Mouse (Mus musculus): Measurements from ENCODE around the gene Gatad2a. TPM values are rescaled to one million over a fixed set of nuclear protein-coding genes. Genes with fewer than 3 reads are reported as not detected.
A peak's percentile ranks its signal among the peaks of the same experiment; 100 is the strongest.

The Gatad2a gene
- total RNA-seq, 2 experiments from 2014 or later, result 27.3 to 27.6 TPM

DNA sequence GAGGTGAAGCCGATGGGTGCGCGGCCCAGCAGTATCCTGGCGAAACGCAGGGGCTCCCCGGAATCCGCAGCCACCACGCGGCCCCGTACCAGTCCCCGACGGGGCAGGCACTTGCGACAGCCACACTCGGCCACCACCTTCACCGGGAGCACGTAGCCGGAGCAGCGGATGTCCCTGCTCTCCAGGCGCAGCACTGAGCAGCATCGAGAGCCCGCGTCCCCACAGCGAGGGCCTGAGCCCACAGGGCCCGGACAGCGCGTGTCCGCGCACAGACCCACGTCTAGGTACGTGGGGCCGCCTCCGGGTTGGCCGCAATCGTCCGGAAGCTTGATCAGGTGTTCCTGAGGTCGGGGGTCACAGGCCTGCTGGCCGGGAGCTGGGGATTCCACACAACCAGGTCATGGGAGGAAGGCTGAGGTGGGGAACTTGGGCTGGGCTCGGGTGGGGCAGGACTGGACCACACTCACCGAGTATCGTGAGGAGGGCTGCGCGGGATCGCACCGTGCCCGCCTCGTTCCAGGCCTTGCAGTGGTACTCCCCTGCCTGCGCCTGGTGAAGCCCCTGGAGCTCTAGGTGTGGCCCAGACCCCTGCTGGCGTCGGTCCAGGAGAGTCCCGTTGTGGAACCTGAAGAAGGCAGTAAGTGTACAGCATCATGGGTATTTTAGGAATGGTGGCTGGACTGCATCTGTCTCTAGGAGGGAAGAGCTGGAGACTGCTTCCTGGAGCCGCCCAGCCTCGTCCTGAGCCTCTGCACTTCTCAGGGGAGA, 113.2 kb downstream of the Gatad2a start:
- intact Hi-C loops (cut with DNase I), result no loop called here

DNA sequence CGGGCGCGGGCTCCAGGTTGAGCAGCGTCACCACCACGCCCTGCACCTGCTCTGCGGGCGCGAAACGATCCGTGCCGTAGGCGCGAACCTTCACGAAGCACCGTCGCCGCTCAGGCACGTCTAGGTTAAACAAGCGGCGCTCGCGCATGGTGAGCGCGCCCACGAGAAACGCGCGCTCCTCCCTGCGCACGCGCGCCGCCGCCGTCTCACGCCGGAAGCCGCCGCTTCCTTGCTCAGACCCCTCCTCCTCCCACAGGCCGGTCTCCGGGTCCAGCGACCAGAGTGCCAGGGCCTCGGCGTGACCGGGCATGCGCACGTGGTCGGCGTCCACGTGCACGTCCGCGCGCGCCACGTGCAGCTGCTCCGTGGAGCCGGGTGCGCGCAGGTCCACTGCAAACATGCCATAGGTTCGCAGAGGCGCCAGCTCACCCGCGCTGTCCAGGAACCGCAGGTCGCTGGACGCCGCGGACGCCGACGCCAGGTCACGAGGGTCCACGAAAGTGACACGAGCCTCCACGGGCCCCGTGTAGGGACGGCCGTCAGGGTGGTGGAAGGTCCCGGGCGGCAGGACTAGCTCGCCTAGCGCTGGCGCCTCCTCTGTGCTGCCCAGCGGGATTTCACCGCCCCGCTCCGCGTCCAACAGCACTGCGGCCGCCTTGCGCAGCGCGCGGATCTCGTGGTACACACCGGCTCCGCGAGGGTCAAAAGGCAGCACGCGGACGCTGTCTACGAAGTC, 114.0 kb downstream of the Gatad2a start:
- peak; percentile 62 to 63 for DNase-seq (ENCODE audit: low spot score in 2 of 2)
- intact Hi-C loops (cut with DNase I), result no loop called here

More for the DNA sequence above, 113.2 kb downstream of the Gatad2a start:
- DNase-seq (ENCODE audit: low spot score in 2 of 2), result no peak

DNA sequence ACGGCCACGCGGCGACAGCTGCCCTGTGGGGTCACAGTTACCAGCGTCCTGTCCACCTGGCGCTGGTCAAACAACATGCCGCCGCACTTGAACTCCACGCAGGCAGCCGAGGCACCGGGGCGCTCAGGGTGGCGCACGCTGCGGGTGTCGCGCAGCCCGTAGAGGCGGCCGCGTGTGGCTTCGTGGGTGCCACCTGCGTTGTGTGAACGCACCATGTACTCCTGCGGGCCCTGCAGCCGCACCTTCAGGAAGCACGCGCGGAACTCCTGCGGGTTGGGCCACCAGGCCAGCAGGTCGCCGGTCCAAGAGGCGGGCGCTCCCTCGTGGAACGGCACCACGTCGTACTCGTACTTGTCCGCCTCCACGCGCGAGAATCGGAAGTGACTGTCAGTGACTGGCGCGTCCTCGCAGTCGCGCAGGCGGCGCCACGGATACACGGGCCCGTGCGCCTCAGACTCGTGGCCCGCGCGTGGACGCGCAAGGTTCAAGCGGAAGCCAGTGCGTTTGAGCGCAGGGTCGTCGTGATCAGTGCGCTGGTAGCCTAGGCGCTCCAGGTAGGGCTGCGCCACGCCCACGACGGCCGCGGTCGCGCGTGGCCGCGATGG, 114.8 kb downstream of the Gatad2a start:
- intact Hi-C loops (cut with DNase I), result no loop called here

DNA sequence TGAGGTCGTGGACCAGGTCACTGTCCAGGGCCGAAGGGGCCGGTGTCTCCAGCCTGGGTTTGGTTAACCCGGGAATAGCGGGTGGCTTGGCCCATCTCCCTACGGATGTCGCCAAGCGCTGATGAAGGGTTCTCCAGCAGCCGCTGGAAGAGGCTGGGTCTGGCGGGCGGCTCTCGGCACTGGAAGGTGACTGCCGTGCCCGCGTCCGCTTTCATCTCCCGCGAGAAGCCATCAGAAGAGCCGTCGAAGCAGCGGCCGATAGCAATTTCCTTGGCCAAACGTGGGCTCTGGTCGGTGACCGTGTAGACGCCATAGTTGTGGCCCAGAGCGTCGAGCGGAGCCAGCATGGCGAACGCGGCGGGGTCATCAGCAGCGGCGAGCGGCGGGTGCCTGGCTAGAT, 115.3 kb downstream of the Gatad2a start:
- intact Hi-C loops (cut with DNase I), result no loop called here
- no peak for DNase-seq (ENCODE audit: low spot score in 2 of 2)

More for the DNA sequence above, 114.8 kb downstream of the Gatad2a start:
- no peak for DNase-seq (ENCODE audit: low spot score in 2 of 2)

DNA sequence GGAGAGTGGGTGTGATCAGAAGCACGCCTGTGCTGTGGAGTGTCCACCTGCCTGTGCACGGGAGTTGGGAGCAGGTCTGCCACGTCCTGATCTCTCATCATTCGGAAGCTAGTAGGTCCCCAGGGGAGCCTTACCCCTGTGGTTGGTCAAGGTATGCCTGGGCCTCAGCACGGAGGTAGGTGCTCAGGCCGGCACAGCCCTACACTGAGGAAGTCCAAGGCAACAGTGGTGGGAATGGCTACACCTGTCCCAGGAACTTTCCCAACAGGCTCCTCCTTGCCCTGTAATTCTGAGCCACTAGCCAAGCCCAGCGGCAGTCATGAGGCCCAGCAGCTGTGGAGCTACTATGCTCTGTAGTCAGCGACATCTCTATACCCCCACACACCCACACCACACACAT, 116.5 kb downstream of the Gatad2a start:
- DNase-seq (ENCODE audit: low spot score in 2 of 2), result no peak
- intact Hi-C loops (cut with DNase I), result no loop called here

DNA sequence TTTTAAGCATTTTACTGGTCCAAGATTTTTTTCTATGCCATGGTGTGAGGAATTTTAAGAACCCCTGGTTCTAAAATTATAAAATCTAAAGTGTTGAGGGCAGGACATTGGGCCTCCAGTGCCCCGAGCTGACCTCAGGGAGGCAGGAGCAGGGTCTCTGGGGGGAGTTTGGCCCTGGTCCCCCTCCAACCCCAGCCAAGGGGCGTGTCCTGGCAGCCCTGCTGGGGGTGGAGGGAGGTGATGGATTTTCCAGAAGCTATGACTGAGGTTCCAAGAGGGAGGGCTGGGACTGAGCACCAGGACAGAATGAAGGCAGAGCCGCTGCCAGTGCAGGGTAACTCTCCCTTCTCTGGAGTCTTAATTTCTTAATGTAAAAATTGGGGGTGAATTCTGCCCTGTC, 118.2 kb downstream of the Gatad2a start:
- no peak for DNase-seq (ENCODE audit: low spot score in 2 of 2)
- intact Hi-C loops (cut with DNase I), result no loop called here

DNA sequence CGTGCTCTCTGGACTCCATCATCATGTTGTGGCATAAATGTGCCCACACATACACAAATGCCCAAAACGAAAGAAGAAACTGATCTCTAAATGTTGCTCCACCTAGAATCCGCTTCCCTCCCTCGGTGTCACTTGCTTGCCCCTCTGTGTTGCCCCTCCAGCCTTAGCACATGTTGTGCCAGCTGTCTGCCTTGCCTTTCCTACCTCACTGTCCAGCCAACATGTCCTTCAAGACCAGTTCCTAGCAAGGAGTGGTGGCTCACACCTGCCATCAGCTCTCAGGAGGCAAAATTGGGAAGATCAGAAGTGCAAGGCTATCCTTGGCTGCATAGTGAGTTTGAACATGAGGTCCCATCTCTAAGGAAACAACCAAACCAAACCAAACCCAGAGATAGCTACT, 118.8 kb downstream of the Gatad2a start:
- DNase-seq (ENCODE audit: low spot score in 2 of 2), result no peak
- intact Hi-C loops (cut with DNase I), result no loop called here

DNA sequence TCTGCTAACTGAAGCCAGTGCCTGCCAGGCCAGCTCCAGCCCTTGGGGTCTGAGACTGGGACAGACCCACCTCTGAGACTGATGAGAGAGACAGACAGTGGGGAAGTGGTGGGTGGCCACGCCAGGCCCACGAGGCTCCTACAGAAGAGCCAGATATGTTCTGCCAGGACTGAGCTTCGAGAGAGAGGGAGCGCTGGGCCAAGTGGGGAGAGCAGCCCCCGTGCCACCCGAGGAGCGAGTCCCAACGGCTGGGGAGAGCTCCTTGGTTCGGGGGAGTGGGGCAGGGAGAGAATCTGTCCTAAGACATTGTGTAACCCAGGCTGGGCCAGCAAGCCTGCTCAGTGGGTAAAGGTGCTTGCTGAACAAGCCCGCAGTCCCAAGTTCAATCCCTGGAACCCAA, 119.2 kb downstream of the Gatad2a start:
- intact Hi-C loops (cut with DNase I), result no loop called here

DNA sequence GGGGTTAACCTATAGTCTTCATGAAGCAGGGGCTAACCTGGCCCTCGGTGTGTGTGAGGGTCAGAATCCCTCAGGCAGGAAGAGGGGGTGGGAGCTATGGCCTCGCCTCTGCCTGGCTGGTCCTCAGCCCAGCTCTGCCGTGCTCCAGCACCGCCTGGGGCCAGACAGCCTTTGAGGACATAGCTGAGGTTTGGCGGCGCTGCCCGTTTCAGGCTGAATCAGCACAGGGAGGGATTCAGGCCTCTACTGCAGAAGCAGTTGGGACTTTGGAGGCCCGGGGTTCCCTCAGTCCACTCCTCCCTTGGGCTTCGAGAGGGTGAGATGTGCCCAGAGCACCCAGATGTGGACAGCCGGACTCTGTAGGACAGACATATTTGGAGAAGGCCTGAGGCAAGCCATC, 120.1 kb downstream of the Gatad2a start:
- DNase-seq (ENCODE audit: low spot score in 2 of 2), result no peak
- intact Hi-C loops (cut with DNase I), result no loop called here

More for the DNA sequence above, 119.2 kb downstream of the Gatad2a start:
- no peak for DNase-seq (ENCODE audit: low spot score in 2 of 2)

DNA sequence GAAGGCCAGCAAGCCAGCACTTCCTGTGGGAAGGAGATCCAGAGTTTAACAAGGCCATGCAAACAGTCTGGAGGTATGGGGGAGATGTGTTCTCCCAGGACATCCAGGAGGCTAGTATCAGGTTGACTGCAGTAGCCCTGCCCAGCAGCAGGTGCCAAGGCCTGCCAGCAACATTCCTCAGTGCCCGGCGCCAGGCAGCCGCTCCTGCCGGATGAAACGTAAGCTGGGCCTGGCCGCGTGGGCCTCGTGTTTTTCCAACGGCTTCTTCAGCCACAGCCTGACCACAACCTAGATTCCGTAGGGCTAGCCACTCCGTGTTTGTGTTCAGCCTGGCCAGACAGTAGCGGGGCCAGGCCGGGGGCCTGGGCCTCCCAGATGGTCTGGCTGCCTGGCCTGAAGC, 121.5 kb downstream of the Gatad2a start:
- intact Hi-C loops (cut with DNase I), result loop anchor here (1.0 kb wide), 1 partner anchor 17 kb away; no protein-coding TSS in a partner anchor
- DNase-seq (ENCODE audit: low spot score in 2 of 2), result no peak

DNA sequence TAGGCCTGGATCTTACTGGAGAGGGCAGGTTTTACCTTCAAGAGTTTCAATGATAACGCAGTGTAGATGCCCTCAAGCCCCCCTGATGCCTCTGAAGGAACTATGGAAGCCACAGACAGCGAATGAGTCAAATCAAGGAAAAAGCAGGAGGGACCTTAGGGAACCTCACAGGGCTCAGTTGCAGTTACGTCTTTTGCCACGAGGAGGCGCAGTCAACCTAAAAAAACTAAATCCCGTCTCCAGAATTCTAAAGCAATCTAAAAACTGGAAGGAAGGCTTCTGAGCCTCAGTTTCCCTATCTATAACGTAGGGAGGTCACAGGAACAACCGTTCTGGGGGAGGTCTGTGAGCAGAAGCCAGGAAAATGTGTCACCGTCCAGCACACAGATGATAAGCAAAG, 122.0 kb downstream of the Gatad2a start:
- intact Hi-C loops (cut with DNase I), result loop anchor here (1.0 kb wide), 1 partner anchor 17 kb away; no protein-coding TSS in a partner anchor
- DNase-seq (ENCODE audit: low spot score in 2 of 2), result peak; percentile 55 to 63

DNA sequence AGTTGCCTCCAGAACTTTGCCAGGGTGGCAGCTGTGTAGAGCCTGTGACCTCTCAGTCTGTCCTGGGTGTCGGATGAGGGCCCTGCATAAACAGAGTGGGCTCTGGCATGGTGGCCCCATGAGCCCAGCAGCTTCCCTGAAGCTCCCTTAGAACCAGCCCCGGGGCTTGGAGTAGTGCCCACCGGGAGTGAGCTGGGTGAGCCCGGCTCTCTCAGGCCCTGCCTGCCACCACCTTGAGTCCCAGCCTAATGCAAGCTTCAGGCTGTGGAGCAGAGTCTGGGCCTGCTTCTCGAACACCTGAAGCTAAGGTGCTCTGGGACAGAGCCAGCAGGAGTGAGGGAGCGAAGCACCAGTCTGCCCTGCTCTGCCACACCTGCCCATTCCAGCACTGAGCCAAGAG, 125.3 kb downstream of the Gatad2a start:
- no peak for DNase-seq (ENCODE audit: low spot score in 2 of 2)
- intact Hi-C loops (cut with DNase I), result no loop called here

DNA sequence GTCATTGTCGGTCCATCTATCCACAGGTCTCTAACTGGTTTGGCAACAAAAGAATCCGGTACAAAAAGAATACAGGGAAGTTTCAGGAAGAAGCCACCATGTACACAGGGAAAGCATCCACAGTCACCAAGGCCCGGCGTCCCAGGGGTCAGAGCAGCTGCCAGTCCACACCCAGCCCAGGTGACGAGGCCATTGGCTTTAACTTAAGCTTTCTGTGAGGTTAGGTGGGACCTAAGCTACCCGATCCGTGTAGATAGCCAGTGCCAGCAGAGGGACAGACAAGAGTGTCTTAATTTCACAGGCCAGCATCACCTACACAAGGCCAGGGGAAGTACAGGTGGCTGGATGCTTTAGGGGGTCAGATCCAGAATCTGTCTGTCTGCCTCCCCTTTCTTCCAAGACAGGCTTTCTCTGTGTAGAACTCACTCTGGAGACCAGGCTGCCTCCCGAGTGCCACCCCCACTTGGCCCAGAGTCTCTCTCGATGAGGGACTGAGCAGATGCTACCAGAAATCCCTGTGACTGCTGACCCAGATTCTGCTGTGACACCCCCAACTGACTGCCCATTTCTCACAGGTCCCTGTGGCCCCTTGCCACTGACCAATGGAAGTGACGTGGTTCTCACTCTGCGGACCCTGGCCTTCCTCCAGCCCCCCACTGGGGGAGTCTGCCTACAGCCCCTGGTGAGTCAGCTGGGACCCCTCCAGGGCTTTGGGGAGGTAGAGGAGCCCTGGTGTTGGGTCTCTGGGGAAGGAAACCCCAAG, 126.0 kb downstream of the Gatad2a start:
- intact Hi-C loops (cut with DNase I), result no loop called here

DNA sequence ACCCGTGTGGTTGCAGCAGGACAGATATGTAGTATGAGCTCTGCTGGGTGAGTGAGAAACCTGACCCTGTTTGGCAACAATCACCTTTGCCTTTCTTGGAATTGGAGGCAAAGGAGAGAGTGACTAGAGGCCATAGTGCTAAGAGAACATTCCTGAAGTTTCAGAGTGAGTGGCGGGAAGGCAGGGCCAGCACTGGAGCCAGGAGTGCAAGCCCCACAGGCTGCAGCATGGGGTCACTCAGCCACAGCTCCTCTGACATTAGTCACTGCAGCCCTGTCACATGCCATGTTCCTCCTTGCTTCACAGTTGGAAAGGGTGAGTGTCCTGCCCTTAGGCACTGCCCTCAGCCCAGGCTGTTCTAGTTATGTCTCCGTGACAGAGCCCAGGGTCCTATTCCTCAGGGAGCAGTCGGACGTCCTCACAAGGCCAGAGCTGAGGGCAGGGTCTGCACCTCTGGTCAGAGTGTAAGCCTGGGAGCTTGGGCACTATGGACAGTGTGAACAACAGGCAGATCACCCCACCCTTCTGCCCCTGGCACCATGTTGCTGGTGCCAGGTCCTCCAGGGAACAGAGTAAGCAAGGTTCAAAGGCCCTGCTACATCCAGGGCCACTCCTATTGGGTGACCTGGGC, 128.4 kb downstream of the Gatad2a start:
- intact Hi-C loops (cut with DNase I), result no loop called here
- DNase-seq (ENCODE audit: low spot score in 2 of 2), result no peak

More for the DNA sequence above, 126.0 kb downstream of the Gatad2a start:
- DNase-seq (ENCODE audit: low spot score in 2 of 2), result no peak

DNA sequence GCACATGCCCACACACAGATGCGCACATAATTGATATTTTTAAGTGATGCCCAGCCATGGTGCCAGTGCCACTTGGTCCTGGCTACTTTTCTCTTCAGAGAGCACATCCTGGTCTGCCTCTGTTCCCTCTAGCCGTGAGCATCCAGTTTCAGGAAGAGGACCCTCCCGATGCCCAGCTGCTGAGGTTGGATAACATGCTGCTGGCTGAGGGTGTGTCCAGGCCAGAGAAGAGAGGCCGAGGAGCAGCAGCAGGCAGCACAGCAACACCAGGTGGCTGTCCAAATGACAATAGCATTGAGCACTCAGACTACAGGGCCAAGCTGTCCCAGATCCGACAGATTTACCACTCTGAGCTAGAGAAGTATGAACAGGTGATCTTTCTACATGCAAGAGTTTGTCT, 132.0 kb downstream of the Gatad2a start:
- intact Hi-C loops (cut with DNase I), result no loop called here
- DNase-seq (ENCODE audit: low spot score in 2 of 2), result no peak

DNA sequence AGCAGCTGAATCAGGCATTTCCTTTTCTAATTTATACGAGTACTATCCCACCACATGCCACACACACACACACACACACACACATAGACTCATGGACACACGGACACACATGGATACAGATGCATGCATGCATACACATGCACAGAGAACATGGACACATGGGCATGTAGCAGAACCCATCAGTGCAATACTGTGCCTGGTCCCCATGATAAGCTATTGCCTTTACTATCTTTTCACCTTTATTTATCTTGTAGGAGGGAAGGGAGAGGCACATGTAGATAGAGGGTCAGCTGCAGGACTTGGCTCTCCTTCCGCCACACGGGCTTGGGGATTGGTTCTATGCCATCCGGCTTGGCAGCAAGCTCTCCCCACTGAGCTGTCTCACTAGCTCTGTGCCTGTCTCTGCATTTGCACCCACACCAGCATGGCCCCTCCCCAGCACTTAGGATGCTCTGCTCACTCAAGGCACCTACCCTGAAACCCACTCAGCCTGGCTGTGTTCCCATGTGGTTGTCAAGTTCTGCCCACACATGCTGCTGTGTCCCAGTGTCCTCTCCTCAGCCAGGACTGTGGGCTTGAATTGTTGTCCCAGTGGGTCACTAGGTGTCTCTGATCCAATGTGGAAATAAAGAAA, 132.7 kb downstream of the Gatad2a start:
- DNase-seq (ENCODE audit: low spot score in 2 of 2), result no peak
- intact Hi-C loops (cut with DNase I), result no loop called here

DNA sequence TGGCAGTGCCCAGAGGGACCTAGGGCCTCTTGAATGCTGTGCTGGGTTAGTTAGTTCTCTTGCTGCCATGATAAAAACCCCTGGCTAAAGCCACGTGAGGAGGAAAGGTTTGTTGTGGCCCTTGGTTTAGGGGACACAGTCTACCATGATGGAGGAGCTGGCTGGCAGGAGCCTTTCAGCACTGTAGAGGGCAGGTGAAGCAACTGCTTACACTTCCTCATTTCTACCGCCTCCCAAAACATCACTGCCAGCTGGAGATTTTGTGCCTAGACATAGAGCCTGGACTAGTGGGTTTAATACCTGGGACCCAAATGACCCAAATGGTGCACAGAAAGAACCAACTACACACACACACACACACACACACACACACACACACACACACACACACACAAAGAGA, 134.9 kb downstream of the Gatad2a start:
- intact Hi-C loops (cut with DNase I), result no loop called here
- DNase-seq (ENCODE audit: low spot score in 2 of 2), result no peak

DNA sequence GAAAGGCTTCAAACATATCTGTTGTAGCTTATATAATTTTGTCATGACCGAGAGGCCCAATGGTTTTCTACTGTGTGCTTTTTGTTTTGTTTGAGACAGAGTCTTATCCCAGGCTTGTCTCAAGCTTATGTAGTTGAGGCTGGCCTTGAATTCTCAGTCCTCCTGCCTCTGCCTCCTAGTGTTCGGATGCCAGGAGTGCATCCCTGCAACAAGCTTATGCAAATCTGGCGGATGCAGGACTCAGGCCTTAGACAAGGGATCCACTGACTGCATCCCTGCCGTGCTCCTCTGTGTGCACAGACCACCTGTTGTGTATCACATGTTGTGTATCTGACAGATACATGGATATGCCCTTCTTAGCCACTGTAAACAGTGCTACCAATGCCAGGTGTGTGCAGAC, 135.4 kb downstream of the Gatad2a start:
- intact Hi-C loops (cut with DNase I), result no loop called here
- no peak for DNase-seq (ENCODE audit: low spot score in 2 of 2)
